Mouse (Mus musculus) gastrocnemius, postnatal 36 days (tissue): ENCODE measurements around the gene Myh14. TPM values are rescaled to one million over a fixed set of nuclear protein-coding genes. Genes with fewer than 3 reads are reported as not detected.

Experiments
- DNase-seq, 2 experiments: peaks; one replicate each; pipeline ENCODE4 v3.0.0; 2022
- intact Hi-C: fragments of 180-260 bp; cut with DNase I; formaldehyde crosslinking; loops from one replicate; pipeline ENCODE4 v1.15.1; 2025
- total RNA-seq, 2 experiments: library from RNA; stranded (reverse); gene quantifications; 2 replicates each; pipeline ENCODE4 v1.2.3; 2021

Myh14 gene
- total RNA-seq, 2 experiments from 2014 or later = 22.5 to 29.7 TPM

GRCm38 (mm10) chr7:44640843-44641605 is 29.6 kb downstream of the Myh14 start:
- DNase-seq = no peak
- intact Hi-C loops = loop anchor here (10.0 kb wide), 1 partner anchor 184 kb away; no protein-coding TSS in a partner anchor

- intact Hi-C loops = no loop called here
- DNase-seq = no peak
Observed at GRCm38 (mm10) chr7:44638663-44639062, 32.0 kb downstream of the Myh14 start.

- DNase-seq = no peak
- intact Hi-C loops = no loop called here
Observed at GRCm38 (mm10) chr7:44636684-44637083, 34.0 kb downstream of the Myh14 start.

GRCm38 (mm10) chr7:44633407-44633806 is 37.2 kb downstream of the Myh14 start:
- intact Hi-C loops = no loop called here
- no peak for DNase-seq

- intact Hi-C loops = no loop called here
- DNase-seq = no peak
Observed at GRCm38 (mm10) chr7:44632676-44633075, 38.0 kb downstream of the Myh14 start.

- intact Hi-C loops = no loop called here
- DNase-seq = no peak
Observed at GRCm38 (mm10) chr7:44630437-44630836, 40.2 kb downstream of the Myh14 start.

- intact Hi-C loops = no loop called here
- no peak for DNase-seq
Observed at GRCm38 (mm10) chr7:44628402-44629034, 42.1 kb downstream of the Myh14 start.

GRCm38 (mm10) chr7:44626966-44627365 is 43.7 kb downstream of the Myh14 start:
- DNase-seq = no peak
- intact Hi-C loops = no loop called here

- DNase-seq = no peak
- intact Hi-C loops = no loop called here
Observed at GRCm38 (mm10) chr7:44626068-44626385, 44.6 kb downstream of the Myh14 start.

GRCm38 (mm10) chr7:44625241-44626067 is 45.2 kb downstream of the Myh14 start:
- no peak for DNase-seq
- intact Hi-C loops = no loop called here

GRCm38 (mm10) chr7:44624828-44625227 is 45.8 kb downstream of the Myh14 start:
- DNase-seq = no peak
- intact Hi-C loops = no loop called here

- DNase-seq = no peak
- intact Hi-C loops = no loop called here
Observed at GRCm38 (mm10) chr7:44624543-44624826, 46.2 kb downstream of the Myh14 start.

- intact Hi-C loops = no loop called here
- DNase-seq = no peak
Observed at GRCm38 (mm10) chr7:44623714-44624542, 46.7 kb downstream of the Myh14 start.

GRCm38 (mm10) chr7:44617059-44617458 is 53.6 kb downstream of the Myh14 start:
- DNase-seq = no peak
- intact Hi-C loops = no loop called here

- no peak for DNase-seq
- intact Hi-C loops = no loop called here
Observed at GRCm38 (mm10) chr7:44615987-44616386, 54.7 kb downstream of the Myh14 start.

GRCm38 (mm10) chr7:44615309-44615708 is 55.3 kb downstream of the Myh14 start:
- DNase-seq = no peak
- intact Hi-C loops = no loop called here

- DNase-seq = no peak
- intact Hi-C loops = no loop called here
Observed at GRCm38 (mm10) chr7:44614041-44614688, 56.5 kb downstream of the Myh14 start.

GRCm38 (mm10) chr7:44612192-44612591 is 58.5 kb downstream of the Myh14 start:
- DNase-seq = no peak
- intact Hi-C loops = no loop called here

GRCm38 (mm10) chr7:44606171-44606901 is 64.3 kb downstream of the Myh14 start:
- no peak for DNase-seq
- intact Hi-C loops = no loop called here

- DNase-seq = no peak
- intact Hi-C loops = no loop called here
Observed at GRCm38 (mm10) chr7:44605436-44605835, 65.2 kb downstream of the Myh14 start.
